In the genomic region with DNA sequence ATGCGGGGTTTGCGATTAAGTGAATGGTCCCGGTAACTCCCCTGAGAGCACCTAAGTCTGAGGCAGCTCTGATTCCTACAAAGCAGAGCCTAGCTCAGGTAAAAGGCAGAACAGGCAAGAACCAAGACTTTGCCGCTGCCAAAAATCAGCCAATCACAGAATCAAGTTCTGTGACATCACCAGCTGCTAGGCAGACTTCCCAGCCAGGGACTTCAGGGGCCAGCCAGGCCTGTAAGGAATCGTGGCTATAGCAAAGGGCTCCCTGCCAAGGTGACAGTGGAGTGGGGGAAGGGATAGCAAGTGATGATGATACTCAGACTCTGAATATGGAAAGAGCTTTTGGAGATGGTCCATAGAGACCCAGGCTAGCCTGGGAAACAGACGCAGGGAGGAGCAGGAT, we compare ENCODE assay signal across 8 mouse cellular contexts. TPM values are rescaled to one million over a fixed set of nuclear protein-coding genes. Genes with fewer than 3 reads are reported as not detected.
DNase-seq lines count a peak whose midpoint lies in the region; ATAC-seq and TF ChIP-seq lines count a peak whose summit lies in the region.

No protein-coding gene starts in this region.

- peak overlapping the region; percentile 19 for H3K4me2 ChIP-seq in neural tube, embryonic 14.5 days (ENCODE audit: low read depth, low read length)

- ATAC-seq in neural tube, embryonic 14.5 days (ENCODE audit: low read depth), result peak; percentile 78

- peak; percentile 74 for DNase-seq in ES-E14 (ENCODE audit: low read depth, low spot score)
- peak; percentile 90 for DNase-seq in cerebellum, adult 8-10 months
- peak; percentile 76 to 95 for DNase-seq in frontal cortex, adult 2 months (ENCODE audit: extremely low spot score in 1 of 2, low spot score in 1 of 2)
- DNase-seq in hindbrain, embryonic 10.5 days (ENCODE audit: low spot score), result peak; percentile 89
- peak; percentile 67 to 87 for DNase-seq in layer of hippocampus, adult 8-10 months (ENCODE audit: low spot score in 2 of 2)
- peak; percentile 87 to 91 for DNase-seq in lung, adult 18-20 months
- DNase-seq in telencephalon, adult 2 months (ENCODE audit: low read depth, low spot score), result peak; percentile 58

- peaks cover 9% of the 10 kb centered on the region; the same call in 1 of the 2 replicates for H3K36me3 ChIP-seq in ES-E14 (ENCODE audit: control insufficient read depth, insufficient read depth, low read length, poor library complexity, severe bottlenecking)
- no peaks in the 10 kb centered on the region for H3K36me3 ChIP-seq in hindbrain, embryonic 10.5 days
- H3K36me3 ChIP-seq in neural tube, embryonic 14.5 days (ENCODE audit: control insufficient read depth, insufficient read depth, low read length), result no peaks in the 10 kb centered on the region

- H3K27ac ChIP-seq in ES-E14 (ENCODE audit: insufficient read depth, low read depth, low read length, poor library complexity, severe bottlenecking), result no peak overlapping the region
- no peak overlapping the region for H3K27ac ChIP-seq in hindbrain, embryonic 10.5 days
- no peak overlapping the region for H3K27ac ChIP-seq in neural tube, embryonic 14.5 days (ENCODE audit: low read depth, low read length)

- no peak overlapping the region for H3K4me3 ChIP-seq in ES-E14 (ENCODE audit: insufficient read depth in 1 of 2, low read depth in 1 of 2, low read length in 2 of 2, poor library complexity in 1 of 2, severe bottlenecking in 1 of 2)
- peak overlapping the region; percentile 35 for H3K4me3 ChIP-seq in hindbrain, embryonic 10.5 days
- H3K4me3 ChIP-seq in neural tube, embryonic 14.5 days (ENCODE audit: low read depth, low read length), result no peak overlapping the region

- WGBS in hindbrain, embryonic 10.5 days, result 13% methylated on average over 6 of the region's 6 CpGs
- WGBS in neural tube, embryonic 14.5 days, result 11% methylated on average over 6 of the region's 6 CpGs

- in situ Hi-C loops in ES-E14 (cut with MboI; ENCODE audit: low sequenced_read_pairs in 2 of 2, unreplicated experiment in 2 of 2), result no loop called here

- peaks cover 0 to 28% of the 10 kb centered on the region in 2 experiments; a peak in 2 of 4 replicates for H3K4me1 ChIP-seq in ES-E14 (ENCODE audit: control insufficient read depth in 2 of 2, insufficient read depth in 2 of 2, low read length in 2 of 2, poor library complexity in 1 of 2)
- peaks cover 64% of the 10 kb centered on the region for H3K4me1 ChIP-seq in hindbrain, embryonic 10.5 days (replicated peaks)
- H3K4me1 ChIP-seq in neural tube, embryonic 14.5 days (ENCODE audit: control insufficient read depth, insufficient read depth, low read length), result peaks cover 8% of the 10 kb centered on the region; the same call in 1 of the 2 replicates

- peaks cover 73% of the 10 kb centered on the region for H3K27me3 ChIP-seq in hindbrain, embryonic 10.5 days (ENCODE audit: insufficient read depth, poor library complexity, severe bottlenecking)
- peaks cover 11% of the 10 kb centered on the region for H3K27me3 ChIP-seq in neural tube, embryonic 14.5 days (ENCODE audit: control insufficient read depth, insufficient read depth, low read length)

- no peaks in the 10 kb centered on the region for H3K9me3 ChIP-seq in ES-E14 (ENCODE audit: control insufficient read depth, insufficient read depth, low read depth, low read length)
- no peaks in the 10 kb centered on the region for H3K9me3 ChIP-seq in hindbrain, embryonic 10.5 days
- no peaks in the 10 kb centered on the region for H3K9me3 ChIP-seq in neural tube, embryonic 14.5 days (ENCODE audit: control insufficient read depth, low read length)

- no peak overlapping the region for H3K9ac ChIP-seq in ES-E14 (ENCODE audit: insufficient read depth, low read depth, low read length, poor library complexity, severe bottlenecking)
- H3K9ac ChIP-seq in neural tube, embryonic 14.5 days (replicated peaks; ENCODE audit: low read depth, low read length), result no peak overlapping the region

TF ChIP-seq in ES-E14, 5 proteins besides CTCF, POLR2A, EP300 and RAD21:
- TF ChIP-seq MAFK (IDR thresholded peaks at IDR 0.05; ENCODE audit: insufficient read depth, low read depth, low read length) (no peak), CHD2 (IDR thresholded peaks at IDR 0.05; ENCODE audit: low read depth, low read length) (peak; percentile 97)
TF ChIP-seq in ES-E14: peak in this region for 1.

RNA-seq across cellular contexts. Expression of gene Tpm2, which starts 3.6 kb away (rescaled TPM):
- total RNA-seq in ES-E14 (2012; rRNA removed), result 76.7 and 143 TPM in 2 replicates
- 11.8 and 15.7 TPM in 2 replicates for polyA plus RNA-seq in frontal cortex, adult 2 months (2012; rRNA removed)
- polyA plus RNA-seq in hindbrain, embryonic 10.5 days (2016; fragmentation: Nextera tagmentation; extraction: Ambion mirVana), result 55.9 and 65.7 TPM in 2 replicates
- 1 to 10 TPM; 6.7 to 9.4 (median 9.0) TPM for total RNA-seq in layer of hippocampus, adult 8-10 months (2022)
- polyA plus RNA-seq in neural tube, embryonic 14.5 days (2014; fragmentation: Nextera tagmentation; extraction: Ambion mirVana), result 7.2 and 13.3 TPM in 2 replicates

RNA-seq across cellular contexts. Expression of gene Car9, which starts 13.2 kb away (rescaled TPM):
- total RNA-seq in ES-E14 (2012; rRNA removed), result 0.21 and 0.71 TPM in 2 replicates
- polyA plus RNA-seq in frontal cortex, adult 2 months (2012; rRNA removed), result 0.11 and 0.14 TPM in 2 replicates
- polyA plus RNA-seq in hindbrain, embryonic 10.5 days (2016; fragmentation: Nextera tagmentation; extraction: Ambion mirVana), result 0.76 and 0.93 TPM in 2 replicates
- under 1 TPM in 1 of 4 experiments, not detected in 3; 0.65 TPM for total RNA-seq in layer of hippocampus, adult 8-10 months (2022)
- polyA plus RNA-seq in neural tube, embryonic 14.5 days (2014; fragmentation: Nextera tagmentation; extraction: Ambion mirVana), result not detected in 2 replicates

RNA-seq across cellular contexts. Expression of gene Arhgef39, which starts 20.5 kb away (rescaled TPM):
- 32.1 and 44.0 TPM in 2 replicates for total RNA-seq in ES-E14 (2012; rRNA removed)
- polyA plus RNA-seq in frontal cortex, adult 2 months (2012; rRNA removed), result 1.3 and 1.6 TPM in 2 replicates
- 47.2 and 50.5 TPM in 2 replicates for polyA plus RNA-seq in hindbrain, embryonic 10.5 days (2016; fragmentation: Nextera tagmentation; extraction: Ambion mirVana)
- total RNA-seq in layer of hippocampus, adult 8-10 months (2022), result 1 to 10 TPM in 1 of 4 experiments, not detected in 3; 1.0 TPM
- polyA plus RNA-seq in neural tube, embryonic 14.5 days (2014; fragmentation: Nextera tagmentation; extraction: Ambion mirVana), result 3.6 and 6.2 TPM in 2 replicates

RNA-seq across cellular contexts. Expression of gene Ccdc107, which starts 27.3 kb away (rescaled TPM):
- 59.1 and 84.9 TPM in 2 replicates for total RNA-seq in ES-E14 (2012; rRNA removed)
- polyA plus RNA-seq in frontal cortex, adult 2 months (2012; rRNA removed), result 88.4 and 126 TPM in 2 replicates
- polyA plus RNA-seq in hindbrain, embryonic 10.5 days (2016; fragmentation: Nextera tagmentation; extraction: Ambion mirVana), result 45.2 and 50.9 TPM in 2 replicates
- total RNA-seq in layer of hippocampus, adult 8-10 months (2022), result 10 to 100 TPM; 22.1 to 30.0 (median 27.6) TPM
- 81.4 and 87.2 TPM in 2 replicates for polyA plus RNA-seq in neural tube, embryonic 14.5 days (2014; fragmentation: Nextera tagmentation; extraction: Ambion mirVana)

RNA-seq across cellular contexts. Expression of gene Sit1, which starts 36.4 kb away (rescaled TPM):
- 0.31 TPM in 1 of 2 replicates, not detected in the other for total RNA-seq in ES-E14 (2012; rRNA removed)
- polyA plus RNA-seq in frontal cortex, adult 2 months (2012; rRNA removed), result 0.16 TPM in 1 of 2 replicates, not detected in the other
- polyA plus RNA-seq in hindbrain, embryonic 10.5 days (2016; fragmentation: Nextera tagmentation; extraction: Ambion mirVana), result not detected in 2 replicates
- total RNA-seq in layer of hippocampus, adult 8-10 months (2022), result not detected
- polyA plus RNA-seq in neural tube, embryonic 14.5 days (2014; fragmentation: Nextera tagmentation; extraction: Ambion mirVana), result not detected in 2 replicates
